Mouse (Mus musculus) neural tube, embryonic 12.5 days (tissue): ENCODE results near the gene Mfng. TPM values are rescaled to one million over a fixed set of nuclear protein-coding genes. Genes with fewer than 3 reads are reported as not detected.

ENCODE experiments used
- ATAC-seq: fragments of 200-750 bp; cut with Nextera tagmentation; 2 replicates; pipeline ENCODE4 v1.8.0; 2017; ENCODE audit warnings: low read depth, mild to moderate bottlenecking, moderate TSS enrichment, moderate library complexity; ENCODE audit not compliant: low FRiP score
- H3K27ac ChIP-seq: fragments of 300-500 bp; sonication (generic); 2 replicates; pipeline ENCODE4 v1.5.1; 2016
- H3K27me3 ChIP-seq: fragments of 300-500 bp; sonication (generic); replicated peaks from 2 replicates; pipeline ENCODE4 v1.6.1; 2016; ENCODE audit warnings: mild to moderate bottlenecking
- H3K36me3 ChIP-seq: fragments of 300-500 bp; sonication (generic); 2 replicates; pipeline ENCODE4 v1.6.1; 2016; ENCODE audit warnings: mild to moderate bottlenecking
- H3K4me1 ChIP-seq: fragments of 300-500 bp; sonication (generic); 2 replicates; pipeline ENCODE4 v1.6.1; 2016
- H3K4me2 ChIP-seq: fragments of 300-500 bp; sonication (generic); replicated peaks from 2 replicates; pipeline ENCODE4 v1.6.1; 2016; ENCODE audit warnings: mild to moderate bottlenecking
- H3K4me3 ChIP-seq: fragments of 300-500 bp; sonication (generic); 2 replicates; pipeline ENCODE4 v1.5.1; 2016
- H3K9ac ChIP-seq: fragments of 300-500 bp; sonication (generic); 2 replicates; pipeline ENCODE4 v1.6.1; 2016; ENCODE audit warnings: mild to moderate bottlenecking
- H3K9me3 ChIP-seq: fragments of 300-500 bp; sonication (generic); 2 replicates; pipeline ENCODE4 v1.6.1; 2016; ENCODE audit warnings: mild to moderate bottlenecking
- WGBS: fragments of 180-500 bp; shearing (Covaris S2); methylation state at CpG from one replicate; pipeline ENCODE4 v1.1.7; 2016; 5-methylcytosine and 5-hydroxymethylcytosine counted together
- polyA plus RNA-seq: library from polyadenylated mRNA; unstranded; fragments of >200 nt; fragmentation: Nextera tagmentation; extraction: Ambion mirVana; gene quantifications from 2 replicates; pipeline ENCODE4 v1.2.1, GENCODE M21; 2016

Mfng gene
- polyA plus RNA-seq, 1 experiment from 2014 or later, result 72.9 TPM

GRCm38 (mm10) chr15:78771531-78772367 lies 1.5 kb downstream of the Mfng start:
- Histone ChIP-seq H3K4me3 (peak overlapping the region; percentile 35), H3K9ac (peak overlapping the region; percentile 44), H3K9me3 (no peaks in the 10 kb centered on the region; the same call in 1 of the 2 replicates), H3K27ac (peak overlapping the region; percentile 92), H3K4me1 (peaks cover 43% of the 10 kb centered on the region), H3K4me2 (peak overlapping the region; percentile 54), H3K36me3 (peaks cover 11% of the 10 kb centered on the region; the same call in 1 of the 2 replicates), H3K27me3 (no peaks in the 10 kb centered on the region)
- 0 out of 2 replicates have a peak, but pooled peaks have one; percentile 2 for ATAC-seq
- WGBS, result 52% methylated on average over 19 of the region's 19 CpGs

GRCm38 (mm10) chr15:78770983-78771355 lies 2.3 kb downstream of the Mfng start:
- Histone ChIP-seq H3K36me3 (peaks cover 14% of the 10 kb centered on the region; the same call in 1 of the 2 replicates), H3K4me1 (peaks cover 43% of the 10 kb centered on the region), H3K4me2 (peak overlapping the region; percentile 54), H3K9me3 (no peaks in the 10 kb centered on the region; the same call in 1 of the 2 replicates), H3K4me3 (peak overlapping the region; percentile 35), H3K27me3 (no peaks in the 10 kb centered on the region), H3K27ac (peak overlapping the region; percentile 92), H3K9ac (peak overlapping the region; percentile 59)
- ATAC-seq, result peak; percentile 61
- 7% methylated on average over 5 of the region's 5 CpGs for WGBS

GRCm38 (mm10) chr15:78770234-78770982 lies 2.9 kb downstream of the Mfng start:
- Histone ChIP-seq H3K4me1 (peaks cover 43% of the 10 kb centered on the region), H3K27me3 (no peaks in the 10 kb centered on the region), H3K9me3 (no peaks in the 10 kb centered on the region; the same call in 1 of the 2 replicates), H3K4me3 (peak overlapping the region; percentile 28), H3K4me2 (peak overlapping the region; percentile 54), H3K36me3 (peaks cover 19% of the 10 kb centered on the region; the same call in 1 of the 2 replicates), H3K27ac (peak overlapping the region; percentile 92), H3K9ac (peak overlapping the region; percentile 59)
- no peak; the same call in 1 of the 2 replicates for ATAC-seq
- WGBS, result 32% methylated on average over 9 of the region's 9 CpGs

- no peak for ATAC-seq
- Histone ChIP-seq H3K9ac (no peak overlapping the region), H3K27me3 (no peaks in the 10 kb centered on the region), H3K36me3 (peaks cover 20% of the 10 kb centered on the region; the same call in 1 of the 2 replicates), H3K4me2 (peak overlapping the region; percentile 54), H3K4me1 (peaks cover 43% of the 10 kb centered on the region), H3K9me3 (no peaks in the 10 kb centered on the region; the same call in 1 of the 2 replicates), H3K4me3 (0 out of 2 replicates have a peak overlapping the region, but pooled peaks have one; percentile 11), H3K27ac (no peak overlapping the region)
- WGBS, result 91% methylated on average over 4 of the region's 4 CpGs
Measured at GRCm38 (mm10) chr15:78769064-78769463, 4.2 kb downstream of the Mfng start.

- ATAC-seq, result no peak
- no peaks in the 10 kb centered on the region for H3K9me3 ChIP-seq
- no peaks in the 10 kb centered on the region for H3K27me3 ChIP-seq
- 83% methylated on average over 5 of the region's 5 CpGs for WGBS
- H3K36me3 ChIP-seq, result peaks cover 30% of the 10 kb centered on the region
- H3K4me1 ChIP-seq, result peaks cover 10% of the 10 kb centered on the region; the same call in 1 of the 2 replicates
- no peak overlapping the region for H3K9ac ChIP-seq
- H3K4me3 ChIP-seq, result no peak overlapping the region
- H3K4me2 ChIP-seq, result no peak overlapping the region
- H3K27ac ChIP-seq, result peak overlapping the region; percentile 33; the same call in 1 of the 2 replicates
Measured at GRCm38 (mm10) chr15:78763704-78764103, 9.6 kb downstream of the Mfng start.

GRCm38 (mm10) chr15:78763210-78763609 lies 10.1 kb downstream of the Mfng start:
- Histone ChIP-seq H3K9ac (no peak overlapping the region), H3K4me1 (peaks cover 9% of the 10 kb centered on the region; the same call in 1 of the 2 replicates), H3K4me2 (no peak overlapping the region), H3K36me3 (peaks cover 31% of the 10 kb centered on the region), H3K27me3 (no peaks in the 10 kb centered on the region), H3K9me3 (no peaks in the 10 kb centered on the region), H3K4me3 (no peak overlapping the region), H3K27ac (peak overlapping the region; percentile 33; the same call in 1 of the 2 replicates)
- WGBS, result 31% methylated on average over 9 of the region's 10 CpGs
- no peak for ATAC-seq

GRCm38 (mm10) chr15:78761112-78761511 lies 12.2 kb downstream of the Mfng start:
- no peak for ATAC-seq
- Histone ChIP-seq H3K9me3 (no peaks in the 10 kb centered on the region), H3K4me3 (no peak overlapping the region), H3K4me2 (no peak overlapping the region), H3K9ac (no peak overlapping the region), H3K27me3 (no peaks in the 10 kb centered on the region), H3K4me1 (0 out of 2 replicates have a peak, but pooled peaks cover 4% of the 10 kb centered on the region), H3K36me3 (peaks cover 31% of the 10 kb centered on the region), H3K27ac (no peak overlapping the region)
- 89% methylated on average over 13 of the region's 13 CpGs for WGBS

GRCm38 (mm10) chr15:78758132-78758531 lies 15.1 kb downstream of the Mfng start:
- Histone ChIP-seq H3K27me3 (no peaks in the 10 kb centered on the region), H3K4me1 (peaks cover 12% of the 10 kb centered on the region), H3K4me3 (no peak overlapping the region), H3K9ac (no peak overlapping the region), H3K27ac (no peak overlapping the region), H3K9me3 (no peaks in the 10 kb centered on the region), H3K4me2 (no peak overlapping the region), H3K36me3 (peaks cover 25% of the 10 kb centered on the region)
- WGBS, result 92% methylated on average over 6 of the region's 6 CpGs
- no peak for ATAC-seq

GRCm38 (mm10) chr15:78755966-78756725 lies 17.1 kb downstream of the Mfng start:
- no peak for ATAC-seq
- no peak overlapping the region for H3K9ac ChIP-seq
- H3K4me3 ChIP-seq, result no peak overlapping the region
- peaks cover 22% of the 10 kb centered on the region for H3K36me3 ChIP-seq
- WGBS, result 78% methylated on average over 12 of the region's 12 CpGs
- no peak overlapping the region for H3K27ac ChIP-seq
- no peak overlapping the region for H3K4me2 ChIP-seq
- H3K4me1 ChIP-seq, result peaks cover 13% of the 10 kb centered on the region
- no peaks in the 10 kb centered on the region for H3K27me3 ChIP-seq
- H3K9me3 ChIP-seq, result no peaks in the 10 kb centered on the region

- ATAC-seq, result no peak
- Histone ChIP-seq H3K27ac (no peak overlapping the region), H3K4me1 (peaks cover 23% of the 10 kb centered on the region), H3K4me3 (no peak overlapping the region), H3K36me3 (peaks cover 18% of the 10 kb centered on the region), H3K4me2 (no peak overlapping the region), H3K9me3 (no peaks in the 10 kb centered on the region), H3K27me3 (no peaks in the 10 kb centered on the region), H3K9ac (no peak overlapping the region)
- 72% methylated on average over 3 of the region's 3 CpGs for WGBS
Measured at GRCm38 (mm10) chr15:78755226-78755625, 18.0 kb downstream of the Mfng start.

- Histone ChIP-seq H3K4me3 (no peak overlapping the region), H3K27me3 (no peaks in the 10 kb centered on the region), H3K4me2 (no peak overlapping the region), H3K9ac (no peak overlapping the region), H3K36me3 (peaks cover 14% of the 10 kb centered on the region), H3K4me1 (peaks cover 24% of the 10 kb centered on the region), H3K27ac (no peak overlapping the region), H3K9me3 (no peaks in the 10 kb centered on the region)
- 79% methylated on average over 5 of the region's 5 CpGs for WGBS
- no peak for ATAC-seq
Measured at GRCm38 (mm10) chr15:78754144-78754543, 19.1 kb downstream of the Mfng start.
